Mouse (Mus musculus) stomach, embryonic 14.5 days (tissue): ENCODE measurements around the gene Sh3bp5l. TPM values are rescaled to one million over a fixed set of nuclear protein-coding genes. Genes with fewer than 3 reads are reported as not detected.

Experiments used
- ATAC-seq: fragments of 200-750 bp; cut with Nextera tagmentation; 2 replicates; pipeline ENCODE4 v1.8.0; 2017; ENCODE audit warnings: low read depth, moderate TSS enrichment; ENCODE audit not compliant: insufficient number of reproducible peaks, insufficient read depth, low FRiP score
- H3K27ac ChIP-seq: fragments of 300-500 bp; sonication (generic); 2 replicates; pipeline ENCODE4 v1.5.1; 2014; ENCODE audit warnings: mild to moderate bottlenecking, low read length, moderate library complexity, mixed read lengths
- H3K27me3 ChIP-seq: fragments of 300-500 bp; sonication (generic); 2 replicates; pipeline ENCODE4 v1.6.1; 2014; ENCODE audit warnings: low read length, control low read depth, mixed read lengths; ENCODE audit not compliant: control insufficient read depth, insufficient read depth
- H3K36me3 ChIP-seq: fragments of 300-500 bp; sonication (generic); 2 replicates; pipeline ENCODE4 v1.6.1; 2014; ENCODE audit warnings: mild to moderate bottlenecking, control low read depth, low read length, moderate library complexity, mixed read lengths; ENCODE audit not compliant: control insufficient read depth, insufficient read depth
- H3K4me1 ChIP-seq: fragments of 300-500 bp; sonication (generic); 2 replicates; pipeline ENCODE4 v1.6.1; 2014; ENCODE audit warnings: low read length, control low read depth, mixed read lengths; ENCODE audit not compliant: control insufficient read depth, insufficient read depth
- H3K4me2 ChIP-seq: fragments of 300-500 bp; sonication (generic); replicated peaks from 2 replicates; pipeline ENCODE4 v1.6.1; 2014; ENCODE audit warnings: low read depth, low read length, control low read depth
- H3K4me3 ChIP-seq: fragments of 300-500 bp; sonication (generic); 2 replicates; pipeline ENCODE4 v1.5.1; 2014; ENCODE audit warnings: low read depth, low read length, control low read depth
- H3K9ac ChIP-seq: fragments of 300-500 bp; sonication (generic); replicated peaks from 2 replicates; pipeline ENCODE4 v1.6.1; 2014; ENCODE audit warnings: low read depth, mild to moderate bottlenecking, control low read depth, low read length, moderate library complexity, mixed read lengths
- H3K9me3 ChIP-seq: fragments of 300-500 bp; sonication (generic); 2 replicates; pipeline ENCODE4 v1.6.1; 2016; ENCODE audit warnings: low read depth, low read length, control low read depth; ENCODE audit not compliant: control insufficient read depth
- WGBS: fragments of 180-500 bp; shearing (Covaris S2); extraction: QIAGEN DNeasy Blood & Tissue Kit; methylation state at CpG from one replicate; pipeline ENCODE4 v1.1.7; 2014; 5-methylcytosine and 5-hydroxymethylcytosine counted together
- polyA plus RNA-seq: library from polyadenylated mRNA; unstranded; fragments of >200 nt; fragmentation: Nextera tagmentation; extraction: Ambion mirVana; gene quantifications from 2 replicates; pipeline ENCODE4 v1.2.1, GENCODE M21; 2014

Gene Sh3bp5l
- 22.4 and 24.2 TPM in 2 replicates for polyA plus RNA-seq

DNA sequence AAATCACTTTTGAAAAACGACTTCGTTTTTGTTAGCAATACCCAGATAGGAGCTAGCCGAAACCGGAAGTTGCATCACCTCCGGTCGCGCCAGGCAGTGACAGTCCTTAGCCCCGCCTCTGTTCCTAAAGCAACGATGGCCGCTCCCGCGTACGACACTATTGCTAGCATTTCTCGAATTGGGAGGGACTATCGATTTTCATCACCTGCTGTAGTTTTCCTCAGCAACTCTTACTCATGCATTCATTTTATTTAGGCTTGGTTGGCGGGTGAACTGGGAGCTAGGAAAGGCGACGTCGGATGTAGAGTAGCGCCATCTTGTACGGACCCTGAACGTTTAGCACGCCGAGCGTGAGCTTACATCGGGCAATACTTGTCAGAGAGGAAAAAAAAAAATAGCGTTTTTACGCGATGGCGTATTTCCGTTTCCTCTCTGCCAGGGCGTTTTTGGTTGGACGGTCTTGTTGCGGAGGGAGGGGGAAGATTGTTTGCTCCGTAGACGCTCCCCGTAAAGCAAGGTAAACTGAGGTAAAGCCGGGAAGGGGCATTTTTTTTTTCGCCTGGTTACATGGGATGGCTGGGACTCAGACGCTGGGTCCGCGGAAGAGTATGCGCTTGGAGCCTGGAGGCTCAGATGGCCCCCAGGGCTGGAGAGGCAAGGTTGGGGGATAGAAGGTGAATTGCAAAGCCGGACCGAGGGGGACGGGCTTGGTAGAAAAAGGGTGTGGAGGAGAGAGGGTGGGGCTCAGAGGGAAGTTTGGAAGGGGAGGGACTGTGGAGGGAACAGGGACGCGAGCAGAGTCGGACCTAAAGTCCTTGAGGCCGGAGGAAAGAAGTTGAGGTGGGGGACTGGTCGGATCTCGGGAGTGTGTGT lies at the start of gene Sh3bp5l, which contains the start of gene Zfp672:
Gene Sh3bp5l (plus strand): TSS at position 449 of the 873 bp plus-strand sequence.
Gene Zfp672 (minus strand): TSS at position 64 of the 873 bp plus-strand sequence.
- H3K9me3 ChIP-seq, result no peaks in the 10 kb centered on the region; the same call in 1 of the 2 replicates
- peak; percentile 94 for ATAC-seq
- under 1% methylated on average over 52 of the region's 52 CpGs for WGBS

DNA sequence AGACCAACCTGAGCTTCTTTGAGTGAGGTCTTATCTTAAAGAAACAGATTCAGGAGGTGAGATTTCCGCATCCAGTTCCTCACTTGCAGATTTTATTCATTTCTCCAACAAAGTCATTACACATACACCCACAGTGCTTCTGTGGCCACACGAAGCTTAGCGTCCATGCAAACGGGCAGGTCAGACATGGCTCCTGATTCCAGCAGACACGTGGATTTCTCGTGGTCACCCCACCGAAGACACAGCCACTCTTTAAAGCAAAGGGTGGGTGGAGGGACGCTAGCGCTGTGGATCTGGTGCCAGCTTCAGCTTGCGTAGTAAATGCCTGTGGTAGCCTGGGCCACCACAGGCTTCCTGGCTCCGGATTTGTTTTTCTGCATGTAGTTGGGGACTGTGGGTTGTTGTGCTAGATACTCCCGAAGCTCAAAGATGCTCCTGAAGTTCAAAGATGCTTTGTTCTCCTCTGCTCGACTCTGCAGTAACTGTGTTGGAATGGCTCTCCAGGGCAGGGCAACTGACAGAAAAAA lies 48.5 kb upstream of the Sh3bp5l start:
- no peak for ATAC-seq

More for the DNA sequence above, at the start of gene Sh3bp5l, which contains the start of gene Zfp672:
- peak within 1 kb of the TSS; percentile 87 for H3K4me3 ChIP-seq
- H3K36me3 ChIP-seq, result peaks cover 18% of the 10 kb centered on the region; the same call in 1 of the 2 replicates
- H3K4me1 ChIP-seq, result peaks cover 17% of the 10 kb centered on the region
- peak within 1 kb of the TSS; percentile 78 for H3K27ac ChIP-seq
- H3K4me2 ChIP-seq, result peak within 1 kb of the TSS; percentile 96
- no peaks in the 10 kb centered on the region for H3K27me3 ChIP-seq
- H3K9ac ChIP-seq, result peak within 1 kb of the TSS; percentile 62

DNA sequence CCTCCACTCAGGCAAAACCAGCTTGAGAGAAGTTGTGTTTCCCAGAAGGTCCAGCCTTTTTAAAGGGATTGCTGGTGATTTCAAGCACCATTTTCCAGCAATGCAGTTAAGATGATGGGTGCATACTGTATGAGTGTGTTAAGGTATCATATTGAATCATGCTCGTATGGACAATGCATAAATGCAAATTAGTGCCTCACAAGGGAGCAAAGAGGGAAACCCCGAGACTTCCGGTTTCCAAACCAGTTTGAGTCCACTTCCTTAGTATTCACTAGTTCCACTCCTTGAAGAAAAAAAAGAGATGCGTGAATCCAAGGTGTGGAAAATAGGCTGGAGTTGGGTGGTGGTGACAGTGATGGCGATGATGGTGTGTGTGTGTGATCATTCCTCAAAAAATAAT lies 48.0 kb upstream of the Sh3bp5l start:
- 82% methylated on average over 5 of the region's 5 CpGs for WGBS
- H3K36me3 ChIP-seq, result no peaks in the 10 kb centered on the region
- no peaks in the 10 kb centered on the region for H3K9me3 ChIP-seq
- H3K4me1 ChIP-seq, result no peaks in the 10 kb centered on the region
- no peaks in the 10 kb centered on the region for H3K27me3 ChIP-seq
- no peak for ATAC-seq
- H3K4me2 ChIP-seq, result no peak overlapping the region
- no peak overlapping the region for H3K9ac ChIP-seq
- H3K4me3 ChIP-seq, result no peak overlapping the region
- no peak overlapping the region for H3K27ac ChIP-seq

More for the DNA sequence above, 48.5 kb upstream of the Sh3bp5l start:
- no peaks in the 10 kb centered on the region for H3K9me3 ChIP-seq
- H3K4me3 ChIP-seq, result no peak overlapping the region
- H3K36me3 ChIP-seq, result no peaks in the 10 kb centered on the region
- H3K4me2 ChIP-seq, result no peak overlapping the region
- H3K27ac ChIP-seq, result no peak overlapping the region
- no peaks in the 10 kb centered on the region for H3K27me3 ChIP-seq
- 84% methylated on average over 13 of the region's 13 CpGs for WGBS
- H3K4me1 ChIP-seq, result no peaks in the 10 kb centered on the region
- H3K9ac ChIP-seq, result no peak overlapping the region

DNA sequence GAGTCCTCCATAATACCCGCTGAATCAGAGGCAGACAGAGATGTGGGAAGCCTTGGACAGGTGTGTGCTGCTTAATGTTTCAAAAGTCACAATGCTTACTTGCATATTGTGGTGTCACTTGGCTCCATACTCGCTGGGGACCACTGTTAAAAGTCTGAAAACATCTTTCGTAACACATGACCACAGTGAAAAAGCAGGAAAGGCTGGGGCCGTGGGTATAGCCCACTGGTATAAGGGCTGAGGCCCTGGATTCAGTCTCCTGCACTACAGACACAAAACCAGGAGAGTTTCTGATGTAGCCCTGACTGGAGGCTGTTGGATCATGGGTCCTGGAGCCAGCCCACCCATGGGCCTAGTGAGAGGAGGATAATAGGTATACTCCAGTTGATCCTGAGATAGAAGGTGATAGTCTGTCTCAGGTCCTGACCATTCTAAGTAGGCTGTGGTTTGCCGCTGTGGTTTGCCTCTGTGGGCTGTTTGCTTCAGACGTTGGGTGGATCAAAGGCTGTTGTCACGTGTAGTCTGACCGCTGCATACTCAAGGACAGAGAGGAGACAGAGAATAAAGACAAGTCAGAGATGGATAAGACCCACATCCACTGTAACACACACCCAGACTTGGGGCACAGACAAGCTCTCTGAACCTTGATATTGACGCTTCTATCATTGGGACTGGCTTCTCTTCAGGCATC lies 40.4 kb upstream of the Sh3bp5l start:
- H3K9ac ChIP-seq, result no peak overlapping the region
- no peaks in the 10 kb centered on the region for H3K9me3 ChIP-seq
- no peaks in the 10 kb centered on the region for H3K4me1 ChIP-seq
- H3K27me3 ChIP-seq, result no peaks in the 10 kb centered on the region
- no peak for ATAC-seq
- 71% methylated on average over 9 of the region's 9 CpGs for WGBS
- no peak overlapping the region for H3K27ac ChIP-seq
- no peaks in the 10 kb centered on the region for H3K36me3 ChIP-seq
- H3K4me3 ChIP-seq, result no peak overlapping the region
- no peak overlapping the region for H3K4me2 ChIP-seq

DNA sequence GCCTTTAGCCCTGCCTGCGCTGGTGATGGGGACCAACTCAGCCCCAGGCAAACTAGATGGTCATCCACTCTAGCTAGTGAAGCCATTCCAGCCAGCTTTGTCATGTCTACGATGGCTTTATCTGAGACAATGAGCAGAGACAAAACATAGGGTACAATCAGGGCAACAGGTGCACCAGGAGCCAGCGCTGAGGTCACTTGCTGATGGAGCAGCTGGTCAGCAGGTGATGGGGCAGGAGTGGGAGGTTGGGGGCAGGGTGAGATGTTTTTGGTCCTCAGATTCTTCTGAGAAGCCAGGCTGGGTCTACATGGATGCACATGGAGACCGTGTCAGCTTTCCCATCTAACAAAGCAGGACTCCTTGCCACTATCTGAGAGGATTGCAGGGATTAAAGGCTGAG lies 39.7 kb upstream of the Sh3bp5l start:
- Histone ChIP-seq H3K27me3 (no peaks in the 10 kb centered on the region), H3K9me3 (no peaks in the 10 kb centered on the region), H3K4me1 (no peaks in the 10 kb centered on the region), H3K4me2 (no peak overlapping the region), H3K36me3 (no peaks in the 10 kb centered on the region), H3K9ac (no peak overlapping the region), H3K4me3 (no peak overlapping the region), H3K27ac (no peak overlapping the region)
- no peak for ATAC-seq
- WGBS, result 85% methylated on average over 4 of the region's 4 CpGs

DNA sequence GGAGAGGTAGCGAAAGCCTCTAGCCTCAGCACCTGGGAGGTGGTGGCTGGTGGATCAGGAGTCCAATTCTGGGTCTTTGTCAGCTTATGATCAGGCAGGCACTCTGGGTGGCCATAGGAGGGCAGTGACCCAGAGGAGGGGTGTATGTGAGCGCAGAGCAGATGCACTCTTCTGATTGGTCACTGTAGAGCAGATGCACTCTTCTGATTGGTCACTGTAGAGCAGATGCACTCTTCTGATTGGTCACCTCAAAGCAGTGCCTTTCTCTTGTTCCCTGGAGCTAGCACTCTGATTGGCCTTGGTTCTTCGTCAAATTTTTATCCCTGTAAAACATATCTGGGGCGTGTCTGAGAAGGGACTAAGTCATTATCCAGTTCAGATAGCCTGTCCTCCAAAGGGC lies 37.7 kb upstream of the Sh3bp5l start:
- Histone ChIP-seq H3K4me1 (no peaks in the 10 kb centered on the region), H3K9ac (no peak overlapping the region), H3K27ac (no peak overlapping the region), H3K4me2 (no peak overlapping the region), H3K27me3 (no peaks in the 10 kb centered on the region), H3K9me3 (no peaks in the 10 kb centered on the region), H3K36me3 (no peaks in the 10 kb centered on the region), H3K4me3 (no peak overlapping the region)
- ATAC-seq, result no peak
- WGBS, result 47% methylated on average over 4 of the region's 4 CpGs

DNA sequence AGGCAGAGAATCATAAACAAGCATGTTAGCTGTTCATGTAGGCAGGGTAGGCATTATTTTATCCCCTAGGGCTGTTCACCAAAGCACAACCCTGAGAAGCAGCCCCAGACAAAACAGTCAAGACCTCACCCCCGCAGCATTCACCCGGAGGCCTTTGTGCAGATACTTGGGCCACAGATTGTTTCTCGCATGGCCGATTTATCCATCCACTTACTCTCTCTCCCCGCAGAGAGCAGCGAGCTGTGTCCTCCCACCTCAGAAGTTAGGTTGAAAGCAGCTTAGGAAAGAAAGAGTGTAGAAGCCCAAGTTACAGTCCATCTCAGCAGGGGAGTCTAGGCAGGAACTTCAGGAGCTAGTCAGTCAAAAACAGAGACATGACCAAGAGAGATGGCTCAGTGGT lies 33.1 kb upstream of the Sh3bp5l start:
- Histone ChIP-seq H3K4me3 (no peak overlapping the region), H3K9ac (no peak overlapping the region), H3K9me3 (no peaks in the 10 kb centered on the region), H3K36me3 (no peaks in the 10 kb centered on the region), H3K4me2 (no peak overlapping the region), H3K27me3 (no peaks in the 10 kb centered on the region), H3K4me1 (no peaks in the 10 kb centered on the region), H3K27ac (no peak overlapping the region)
- WGBS, result 82% methylated on average over 6 of the region's 6 CpGs
- no peak for ATAC-seq

DNA sequence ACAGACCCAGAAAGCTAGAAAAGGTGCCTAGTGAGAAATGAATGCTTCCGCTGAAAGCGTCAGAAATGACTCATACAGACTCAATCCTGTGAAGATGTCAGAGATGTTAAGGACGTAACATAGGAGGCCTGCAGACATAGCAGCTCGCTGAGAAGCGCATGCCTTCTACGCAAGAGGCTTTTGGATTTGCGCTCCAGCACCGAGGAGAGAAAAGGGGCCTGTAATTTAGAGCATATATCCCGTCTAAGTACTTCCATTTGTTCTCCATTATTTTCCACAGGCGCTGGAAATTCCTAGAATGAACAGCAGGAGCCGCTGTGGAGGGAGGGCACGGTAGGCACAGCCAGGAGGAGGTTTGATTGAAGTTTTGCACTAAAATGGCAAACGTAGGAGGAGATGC lies 29.5 kb upstream of the Sh3bp5l start:
- Histone ChIP-seq H3K36me3 (no peaks in the 10 kb centered on the region), H3K9ac (no peak overlapping the region), H3K27me3 (no peaks in the 10 kb centered on the region), H3K9me3 (no peaks in the 10 kb centered on the region), H3K4me3 (peak overlapping the region; percentile 54), H3K4me2 (peak overlapping the region; percentile 50), H3K4me1 (peaks cover 5% of the 10 kb centered on the region; the same call in 1 of the 2 replicates), H3K27ac (no peak overlapping the region)
- 11% methylated on average over 13 of the region's 13 CpGs for WGBS
- no peak for ATAC-seq
